Mouse (Mus musculus): ENCODE data around the gene Tmem229b. TPM values are rescaled to one million over a fixed set of nuclear protein-coding genes. Genes with fewer than 3 reads are reported as not detected.
"Not testable (repeated sequence)": the region's sequence is repeated elsewhere in the genome, so short reads cannot be mapped to it uniquely, and the experiment has no call there.

Tmem229b gene
- total RNA-seq, 1 experiment from 2014 or later = 27.7 TPM

GRCm38 (mm10) chr12:78977078-78977477, 30.3 kb downstream of the Tmem229b start:
- no peak for ATAC-seq (replicated peaks in 1 of 2; ENCODE audit: insufficient read depth in 1 of 2, low FRiP score in 2 of 2, low TSS enrichment in 1 of 2, low read depth in 1 of 2, poor library complexity in 2 of 2, severe bottlenecking in 2 of 2)

GRCm38 (mm10) chr12:78975836-78976235, 31.6 kb downstream of the Tmem229b start:
- no peak for ATAC-seq (replicated peaks in 1 of 2; ENCODE audit: insufficient read depth in 1 of 2, low FRiP score in 2 of 2, low TSS enrichment in 1 of 2, low read depth in 1 of 2, poor library complexity in 2 of 2, severe bottlenecking in 2 of 2)

GRCm38 (mm10) chr12:78974767-78975166, 32.7 kb downstream of the Tmem229b start:
- ATAC-seq (replicated peaks in 1 of 2; ENCODE audit: insufficient read depth in 1 of 2, low FRiP score in 2 of 2, low TSS enrichment in 1 of 2, low read depth in 1 of 2, poor library complexity in 2 of 2, severe bottlenecking in 2 of 2) = no peak

- ATAC-seq (replicated peaks in 1 of 2; ENCODE audit: insufficient read depth in 1 of 2, low FRiP score in 2 of 2, low TSS enrichment in 1 of 2, low read depth in 1 of 2, poor library complexity in 2 of 2, severe bottlenecking in 2 of 2) = no peak
Measured at GRCm38 (mm10) chr12:78973779-78974178, 33.6 kb downstream of the Tmem229b start.

GRCm38 (mm10) chr12:78971649-78972048, 35.8 kb downstream of the Tmem229b start:
- ATAC-seq (replicated peaks in 1 of 2; ENCODE audit: insufficient read depth in 1 of 2, low FRiP score in 2 of 2, low TSS enrichment in 1 of 2, low read depth in 1 of 2, poor library complexity in 2 of 2, severe bottlenecking in 2 of 2) = no peak

GRCm38 (mm10) chr12:78970725-78971124, 36.7 kb downstream of the Tmem229b start:
- ATAC-seq (replicated peaks in 1 of 2; ENCODE audit: insufficient read depth in 1 of 2, low FRiP score in 2 of 2, low TSS enrichment in 1 of 2, low read depth in 1 of 2, poor library complexity in 2 of 2, severe bottlenecking in 2 of 2) = no peak

GRCm38 (mm10) chr12:78964496-78964895, 42.9 kb downstream of the Tmem229b start:
- ATAC-seq (replicated peaks in 1 of 2; ENCODE audit: insufficient read depth in 1 of 2, low FRiP score in 2 of 2, low TSS enrichment in 1 of 2, low read depth in 1 of 2, poor library complexity in 2 of 2, severe bottlenecking in 2 of 2) = not testable (repeated sequence)

- ATAC-seq (replicated peaks in 1 of 2; ENCODE audit: insufficient read depth in 1 of 2, low FRiP score in 2 of 2, low TSS enrichment in 1 of 2, low read depth in 1 of 2, poor library complexity in 2 of 2, severe bottlenecking in 2 of 2) = no peak
Measured at GRCm38 (mm10) chr12:78956405-78956804, 51.0 kb downstream of the Tmem229b start.

- no peak for ATAC-seq (replicated peaks in 1 of 2; ENCODE audit: insufficient read depth in 1 of 2, low FRiP score in 2 of 2, low TSS enrichment in 1 of 2, low read depth in 1 of 2, poor library complexity in 2 of 2, severe bottlenecking in 2 of 2)
Measured at GRCm38 (mm10) chr12:78952484-78952883, 54.9 kb downstream of the Tmem229b start.

- no peak for ATAC-seq (replicated peaks in 1 of 2; ENCODE audit: insufficient read depth in 1 of 2, low FRiP score in 2 of 2, low TSS enrichment in 1 of 2, low read depth in 1 of 2, poor library complexity in 2 of 2, severe bottlenecking in 2 of 2)
Measured at GRCm38 (mm10) chr12:78952053-78952452, 55.4 kb downstream of the Tmem229b start.

GRCm38 (mm10) chr12:78947661-78948060, 59.8 kb downstream of the Tmem229b start:
- ATAC-seq (replicated peaks in 1 of 2; ENCODE audit: insufficient read depth in 1 of 2, low FRiP score in 2 of 2, low TSS enrichment in 1 of 2, low read depth in 1 of 2, poor library complexity in 2 of 2, severe bottlenecking in 2 of 2) = no peak

GRCm38 (mm10) chr12:78947161-78947560, 60.3 kb downstream of the Tmem229b start:
- peak; percentile 48 to 49; a peak in 2 of 4 replicates for ATAC-seq (replicated peaks in 1 of 2; ENCODE audit: insufficient read depth in 1 of 2, low FRiP score in 2 of 2, low TSS enrichment in 1 of 2, low read depth in 1 of 2, poor library complexity in 2 of 2, severe bottlenecking in 2 of 2)

- ATAC-seq (replicated peaks in 1 of 2; ENCODE audit: insufficient read depth in 1 of 2, low FRiP score in 2 of 2, low TSS enrichment in 1 of 2, low read depth in 1 of 2, poor library complexity in 2 of 2, severe bottlenecking in 2 of 2) = no peak
Measured at GRCm38 (mm10) chr12:78942931-78943330, 64.5 kb downstream of the Tmem229b start.

GRCm38 (mm10) chr12:78940081-78940480, 67.3 kb downstream of the Tmem229b start:
- no peak for ATAC-seq (replicated peaks in 1 of 2; ENCODE audit: insufficient read depth in 1 of 2, low FRiP score in 2 of 2, low TSS enrichment in 1 of 2, low read depth in 1 of 2, poor library complexity in 2 of 2, severe bottlenecking in 2 of 2)

GRCm38 (mm10) chr12:78939393-78940037, 67.9 kb downstream of the Tmem229b start:
- ATAC-seq (replicated peaks in 1 of 2; ENCODE audit: insufficient read depth in 1 of 2, low FRiP score in 2 of 2, low TSS enrichment in 1 of 2, low read depth in 1 of 2, poor library complexity in 2 of 2, severe bottlenecking in 2 of 2) = no peak

- no peak for ATAC-seq (replicated peaks in 1 of 2; ENCODE audit: insufficient read depth in 1 of 2, low FRiP score in 2 of 2, low TSS enrichment in 1 of 2, low read depth in 1 of 2, poor library complexity in 2 of 2, severe bottlenecking in 2 of 2)
Measured at GRCm38 (mm10) chr12:78936494-78936893, 70.9 kb downstream of the Tmem229b start.

- ATAC-seq (replicated peaks in 1 of 2; ENCODE audit: insufficient read depth in 1 of 2, low FRiP score in 2 of 2, low TSS enrichment in 1 of 2, low read depth in 1 of 2, poor library complexity in 2 of 2, severe bottlenecking in 2 of 2) = no peak
Measured at GRCm38 (mm10) chr12:78929900-78930299, 77.5 kb downstream of the Tmem229b start.

- ATAC-seq (replicated peaks in 1 of 2; ENCODE audit: insufficient read depth in 1 of 2, low FRiP score in 2 of 2, low TSS enrichment in 1 of 2, low read depth in 1 of 2, poor library complexity in 2 of 2, severe bottlenecking in 2 of 2) = no peak
Measured at GRCm38 (mm10) chr12:78927287-78927686, 80.1 kb downstream of the Tmem229b start.

GRCm38 (mm10) chr12:78923539-78924189, 83.8 kb downstream of the Tmem229b start:
- no peak; a peak in 1 of 4 replicates for ATAC-seq (replicated peaks in 1 of 2; ENCODE audit: insufficient read depth in 1 of 2, low FRiP score in 2 of 2, low TSS enrichment in 1 of 2, low read depth in 1 of 2, poor library complexity in 2 of 2, severe bottlenecking in 2 of 2)

Data from hematopoietic stem cell, adult 5-6 weeks (primary cell).